Comparison of ENCODE assay signal across 8 mouse cellular contexts in genomic region chr16:18392469-18393426, GRCm38 (mm10). TPM values are rescaled to one million over a fixed set of nuclear protein-coding genes. Genes with fewer than 3 reads are reported as not detected.
DNase-seq lines count a peak whose midpoint lies in the region; ATAC-seq lines count a peak whose summit lies in the region.

No protein-coding gene starts in this region.

- peak overlapping the region; percentile 71 for H3K9ac ChIP-seq in embryonic facial prominence, embryonic 12.5 days
- peak overlapping the region; percentile 80 for H3K9ac ChIP-seq in liver, embryonic 11.5 days (ENCODE audit: low read depth, low read length)

- ATAC-seq in embryonic facial prominence, embryonic 12.5 days (ENCODE audit: insufficient number of reproducible peaks, insufficient read depth, low FRiP score, low TSS enrichment) = peak; percentile 74
- ATAC-seq in liver, embryonic 11.5 days (replicated peaks; ENCODE audit: low FRiP score) = peak; percentile 86
- peak; percentile 68 for ATAC-seq in monocyte, adult 5-6 weeks (replicated peaks; ENCODE audit: insufficient number of reproducible peaks, low FRiP score, low TSS enrichment, poor library complexity, severe bottlenecking)

- peak overlapping the region; percentile 90 for H3K4me2 ChIP-seq in embryonic facial prominence, embryonic 12.5 days (replicated peaks)
- peak overlapping the region; percentile 99 for H3K4me2 ChIP-seq in liver, embryonic 11.5 days

- H3K27me3 ChIP-seq in embryonic facial prominence, embryonic 12.5 days = no peaks in the 10 kb centered on the region
- no peaks in the 10 kb centered on the region for H3K27me3 ChIP-seq in liver, embryonic 11.5 days (replicated peaks; ENCODE audit: control insufficient read depth, insufficient read depth, low read length)
- H3K27me3 ChIP-seq in splenic B cell, adult 2 months (ENCODE audit: control insufficient read depth, insufficient read depth, low read length, poor library complexity, severe bottlenecking) = no peaks in the 10 kb centered on the region

- peaks cover 12% of the 10 kb centered on the region for H3K36me3 ChIP-seq in embryonic facial prominence, embryonic 12.5 days
- H3K36me3 ChIP-seq in liver, embryonic 11.5 days (ENCODE audit: control insufficient read depth, insufficient read depth, low read length) = peaks cover 4% of the 10 kb centered on the region
- H3K36me3 ChIP-seq in splenic B cell, adult 2 months (ENCODE audit: control insufficient read depth, insufficient read depth, low read length, poor library complexity, severe bottlenecking) = no peaks in the 10 kb centered on the region

- no peaks in the 10 kb centered on the region for H3K9me3 ChIP-seq in embryonic facial prominence, embryonic 12.5 days
- no peaks in the 10 kb centered on the region for H3K9me3 ChIP-seq in liver, embryonic 11.5 days (ENCODE audit: control insufficient read depth, low read length)

- peak overlapping the region; percentile 71 for H3K4me3 ChIP-seq in embryonic facial prominence, embryonic 12.5 days
- H3K4me3 ChIP-seq in liver, embryonic 11.5 days (ENCODE audit: low read depth, low read length) = peak overlapping the region; percentile 74

- peak; percentile 65 for DNase-seq in 416B (ENCODE audit: low read depth)
- peak; percentile 95 for DNase-seq in adrenal gland, postnatal 14 days
- peak; percentile 88 to 91 for DNase-seq in heart, adult 9 months (ENCODE audit: low spot score in 2 of 2)
- peak; percentile 92 to 93 for DNase-seq in kidney, adult 8-10 months
- DNase-seq in liver, embryonic 11.5 days (ENCODE audit: low spot score) = peak; percentile 88
- peak; percentile 82 for DNase-seq in splenic B cell, adult 2 months (ENCODE audit: low read depth, low spot score)

- peaks cover 45% of the 10 kb centered on the region for H3K4me1 ChIP-seq in embryonic facial prominence, embryonic 12.5 days
- peaks cover 46% of the 10 kb centered on the region for H3K4me1 ChIP-seq in liver, embryonic 11.5 days (replicated peaks; ENCODE audit: control insufficient read depth, insufficient read depth, low read length)

- WGBS in embryonic facial prominence, embryonic 12.5 days = under 1% methylated on average over 61 of the region's 63 CpGs
- WGBS in liver, embryonic 11.5 days = 1% methylated on average over 62 of the region's 63 CpGs

- H3K27ac ChIP-seq in embryonic facial prominence, embryonic 12.5 days = peak overlapping the region; percentile 74
- peak overlapping the region; percentile 35; the same call in 1 of the 2 replicates for H3K27ac ChIP-seq in liver, embryonic 11.5 days (ENCODE audit: low read depth, low read length)

RNA-seq across cellular contexts. Expression of gene Txnrd2, which starts 33.4 kb away (rescaled TPM):
- total RNA-seq in adrenal gland, postnatal 14 days (2021) = 66.4 and 66.5 TPM in 2 replicates
- 15.7 and 19.8 TPM in 2 replicates for polyA plus RNA-seq in embryonic facial prominence, embryonic 12.5 days (2016; fragmentation: Nextera tagmentation; extraction: Ambion mirVana)
- polyA plus RNA-seq in liver, embryonic 11.5 days (2014; fragmentation: Nextera tagmentation; extraction: Ambion mirVana) = 83.7 and 91.8 TPM in 2 replicates
- total RNA-seq in monocyte, adult 5-6 weeks (2017) = 9.3 to 21.9 TPM (median 18.1 TPM) in 3 replicates

RNA-seq across cellular contexts. Expression of gene Comt, which starts 33.9 kb away (rescaled TPM):
- 117 and 147 TPM in 2 replicates for total RNA-seq in adrenal gland, postnatal 14 days (2021)
- 56.1 and 59.7 TPM in 2 replicates for polyA plus RNA-seq in embryonic facial prominence, embryonic 12.5 days (2016; fragmentation: Nextera tagmentation; extraction: Ambion mirVana)
- polyA plus RNA-seq in liver, embryonic 11.5 days (2014; fragmentation: Nextera tagmentation; extraction: Ambion mirVana) = 140 and 141 TPM in 2 replicates
- 11.3 to 19.0 TPM (median 15.8 TPM) in 3 replicates for total RNA-seq in monocyte, adult 5-6 weeks (2017)

RNA-seq across cellular contexts. Expression of gene Arvcf, which starts 44.8 kb away (rescaled TPM):
- 30.0 and 30.2 TPM in 2 replicates for total RNA-seq in adrenal gland, postnatal 14 days (2021)
- polyA plus RNA-seq in embryonic facial prominence, embryonic 12.5 days (2016; fragmentation: Nextera tagmentation; extraction: Ambion mirVana) = 44.4 and 47.0 TPM in 2 replicates
- polyA plus RNA-seq in liver, embryonic 11.5 days (2014; fragmentation: Nextera tagmentation; extraction: Ambion mirVana) = 13.8 and 15.5 TPM in 2 replicates
- total RNA-seq in monocyte, adult 5-6 weeks (2017) = 1.4 to 2.2 TPM (median 1.7 TPM) in 3 replicates

RNA-seq across cellular contexts. Expression of gene Tango2, which starts 44.8 kb away (rescaled TPM):
- total RNA-seq in adrenal gland, postnatal 14 days (2021) = 30.2 and 30.5 TPM in 2 replicates
- polyA plus RNA-seq in embryonic facial prominence, embryonic 12.5 days (2016; fragmentation: Nextera tagmentation; extraction: Ambion mirVana) = 22.5 and 30.1 TPM in 2 replicates
- polyA plus RNA-seq in liver, embryonic 11.5 days (2014; fragmentation: Nextera tagmentation; extraction: Ambion mirVana) = 104 and 109 TPM in 2 replicates
- 15.3 to 37.3 TPM (median 31.7 TPM) in 3 replicates for total RNA-seq in monocyte, adult 5-6 weeks (2017)

Comparison
In these comparisons a context has a peak if more than half of its experiments do, and no peak if none do; other contexts are left out.
1. Peak in every context shown above with its lines: DNase-seq, ATAC-seq, H3K4me3 ChIP-seq and H3K27ac ChIP-seq.